Comparison of ENCODE assay signal across 14 mouse cellular contexts in the genomic region with DNA sequence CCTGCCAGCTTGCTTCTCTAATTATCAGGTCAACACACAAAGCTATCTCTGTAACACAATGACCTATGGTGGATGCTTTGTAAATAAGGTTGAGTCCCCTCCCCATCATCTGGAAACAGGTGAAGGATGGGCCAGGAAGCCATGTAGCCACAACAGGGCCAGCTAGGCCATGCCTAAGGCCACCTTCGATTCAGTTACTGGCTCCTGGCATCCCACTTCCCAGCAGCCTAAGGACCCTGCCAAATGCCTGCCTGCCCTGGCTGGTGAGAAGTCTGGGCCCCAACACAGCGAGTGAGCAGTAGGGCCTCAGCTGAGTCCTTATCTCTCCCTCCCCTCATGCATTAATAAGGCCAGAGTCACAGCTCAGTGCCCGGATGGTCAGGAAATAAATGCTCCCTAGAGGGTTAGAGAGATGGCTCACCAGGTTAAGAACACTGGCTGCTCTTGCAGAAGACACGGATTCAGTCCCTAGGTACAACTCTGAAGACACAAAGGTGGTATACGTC. TPM values are rescaled to one million over a fixed set of nuclear protein-coding genes. Genes with fewer than 3 reads are reported as not detected.
DNase-seq lines count a peak whose midpoint lies in the region; ATAC-seq and TF ChIP-seq lines count a peak whose summit lies in the region.
"Had no signal": no experiment of that assay in that cellular context is flagged by ENCODE, and none has a peak within 500 bp of the region (broad histone marks: within the 10 kb centered on the region; RNA-seq: fewer than 3 reads in every experiment).

No protein-coding gene starts in this region.

- H3K9ac ChIP-seq in hindbrain, embryonic 13.5 days = peak overlapping the region; percentile 46; the same call in 1 of the 2 replicates
- H3K9ac ChIP-seq in hindbrain, postnatal 0 days (replicated peaks; ENCODE audit: low read length) = no peak overlapping the region
- H3K9ac ChIP-seq in liver, embryonic 16.5 days (ENCODE audit: low read depth, low read length) = 0 out of 2 replicates have a peak overlapping the region, but pooled peaks have one; percentile 19

- H3K4me3 ChIP-seq in hindbrain, embryonic 13.5 days = no peak overlapping the region
- H3K4me3 ChIP-seq in hindbrain, postnatal 0 days (ENCODE audit: low read length) = no peak overlapping the region
- H3K4me3 ChIP-seq in E14TG2a.4 (replicated peaks; ENCODE audit: low read length) = 0 out of 2 replicates have a peak overlapping the region, but pooled peaks have one; percentile 29
- H3K4me3 ChIP-seq in bone marrow macrophage, adult 2 months (ENCODE audit: insufficient read depth, low read length) = no peak overlapping the region
- H3K4me3 ChIP-seq in liver, embryonic 16.5 days (ENCODE audit: low read depth, low read length) = no peak overlapping the region

- no peak for DNase-seq in hindbrain, postnatal 0 days (ENCODE audit: low spot score)
- DNase-seq in left cerebral cortex, postnatal 36 days (ENCODE audit: low spot score in 2 of 2) = no peak
- no peak for DNase-seq in frontal cortex, postnatal 25 days (ENCODE audit: low spot score in 2 of 2)
- DNase-seq: adrenal gland, postnatal 36 days; cerebellum, postnatal 25 days; gastrocnemius, postnatal 36 days; kidney, postnatal 36 days; right cerebral cortex, adult 18-20 months; thymus, postnatal 25 days had no signal

- no peaks in the 10 kb centered on the region for H3K9me3 ChIP-seq in hindbrain, embryonic 13.5 days
- no peaks in the 10 kb centered on the region for H3K9me3 ChIP-seq in hindbrain, postnatal 0 days (ENCODE audit: low read length)
- no peaks in the 10 kb centered on the region for H3K9me3 ChIP-seq in E14TG2a.4 (ENCODE audit: low read length)
- H3K9me3 ChIP-seq in liver, embryonic 16.5 days (replicated peaks; ENCODE audit: control insufficient read depth, low read length) = no peaks in the 10 kb centered on the region
- H3K9me3 ChIP-seq: G1E had no signal

- intact Hi-C loops in left cerebral cortex, postnatal 36 days (cut with DNase I) = no loop called here

- TF ChIP-seq POLR2A in bone marrow macrophage, adult 2 months (IDR thresholded peaks at IDR 0.05; ENCODE audit: borderline replicate concordance, low read depth, low read length) = no peak

- peaks cover 92% of the 10 kb centered on the region for H3K4me1 ChIP-seq in hindbrain, embryonic 13.5 days (replicated peaks)
- peaks cover 30% of the 10 kb centered on the region for H3K4me1 ChIP-seq in hindbrain, postnatal 0 days (ENCODE audit: insufficient read depth, low read length)
- H3K4me1 ChIP-seq in E14TG2a.4 (replicated peaks; ENCODE audit: low read depth, low read length) = peaks cover 90% of the 10 kb centered on the region
- peaks cover 63% of the 10 kb centered on the region for H3K4me1 ChIP-seq in bone marrow macrophage, adult 2 months (ENCODE audit: control insufficient read depth, insufficient read depth, low read length)
- peaks cover 50% of the 10 kb centered on the region for H3K4me1 ChIP-seq in liver, embryonic 16.5 days (ENCODE audit: control insufficient read depth, low read depth, low read length)

- no peak for ATAC-seq in hindbrain, embryonic 13.5 days (ENCODE audit: low FRiP score)
- no peak for ATAC-seq in hindbrain, postnatal 0 days
- peak; percentile 38 for ATAC-seq in liver, embryonic 16.5 days (ENCODE audit: low read depth)

- 48% methylated on average over 5 of the region's 5 CpGs for WGBS in hindbrain, embryonic 13.5 days
- 47% methylated on average over 5 of the region's 5 CpGs for WGBS in hindbrain, postnatal 0 days
- WGBS in liver, embryonic 16.5 days (ENCODE audit: insufficient replicate concordance) = 30% methylated on average over 5 of the region's 5 CpGs

- H3K27ac ChIP-seq in hindbrain, embryonic 13.5 days = no peak overlapping the region
- no peak overlapping the region for H3K27ac ChIP-seq in hindbrain, postnatal 0 days
- H3K27ac ChIP-seq in bone marrow macrophage, adult 2 months (ENCODE audit: insufficient read depth, low read depth, low read length) = peak overlapping the region; percentile 83
- H3K27ac ChIP-seq in liver, embryonic 16.5 days (ENCODE audit: low read length) = no peak overlapping the region

- no peaks in the 10 kb centered on the region for H3K36me3 ChIP-seq in hindbrain, embryonic 13.5 days
- H3K36me3 ChIP-seq in hindbrain, postnatal 0 days (ENCODE audit: insufficient read depth, low read length) = no peaks in the 10 kb centered on the region
- H3K36me3 ChIP-seq in E14TG2a.4 (ENCODE audit: insufficient read depth, low read length) = peaks cover 8% of the 10 kb centered on the region
- H3K36me3 ChIP-seq in liver, embryonic 16.5 days (ENCODE audit: control insufficient read depth, insufficient read depth) = no peaks in the 10 kb centered on the region
- H3K36me3 ChIP-seq: G1E had no signal

- no peak overlapping the region for H3K4me2 ChIP-seq in hindbrain, embryonic 13.5 days
- no peak overlapping the region for H3K4me2 ChIP-seq in hindbrain, postnatal 0 days (ENCODE audit: low read depth, low read length)
- no peak overlapping the region for H3K4me2 ChIP-seq in liver, embryonic 16.5 days (ENCODE audit: low read depth, low read length)

- no peak for TF ChIP-seq CTCF in hindbrain, postnatal 0 days (IDR thresholded peaks at IDR 0.05; ENCODE audit: low read depth)
- TF ChIP-seq CTCF in E14TG2a.4 (conservative IDR thresholded peaks at IDR 0.05; ENCODE audit: low read length) = no peak
- no peak for TF ChIP-seq CTCF in bone marrow macrophage, adult 2 months (IDR thresholded peaks at IDR 0.05; ENCODE audit: low read depth, low read length)

- H3K27me3 ChIP-seq in hindbrain, embryonic 13.5 days = no peaks in the 10 kb centered on the region
- H3K27me3 ChIP-seq in hindbrain, postnatal 0 days (ENCODE audit: insufficient read depth, low read length) = no peaks in the 10 kb centered on the region
- H3K27me3 ChIP-seq in E14TG2a.4 (ENCODE audit: insufficient read depth, low read length) = no peaks in the 10 kb centered on the region
- H3K27me3 ChIP-seq in liver, embryonic 16.5 days (ENCODE audit: control insufficient read depth, insufficient read depth, low read depth, low read length) = no peaks in the 10 kb centered on the region

RNA-seq across cellular contexts. Expression of a gene that starts 9.1 kb away (rescaled TPM):
- 13.4 and 15.1 TPM in 2 replicates for polyA plus RNA-seq in hindbrain, embryonic 13.5 days (2015; fragmentation: Nextera tagmentation; extraction: Ambion mirVana)
- 38.4 and 44.9 TPM in 2 replicates for total RNA-seq in hindbrain, postnatal 0 days (2014; rRNA removed)
- polyA plus RNA-seq in hindbrain, postnatal 0 days (2015; fragmentation: Nextera tagmentation; extraction: Ambion mirVana) = 8.2 TPM in 2 replicates
- polyA plus RNA-seq in bone marrow macrophage, adult 2 months (2012; ENCODE audit: insufficient read depth, insufficient read length, missing spikeins) = 13.4 and 16.3 TPM in 2 replicates
- polyA plus RNA-seq in liver, embryonic 16.5 days (2015; fragmentation: Nextera tagmentation; extraction: Ambion mirVana) = 4.9 and 5.9 TPM in 2 replicates
- 10 to 100 TPM in 1 of 2 experiments, 1 to 10 TPM in 1; 9.6 to 12.3 TPM for total RNA-seq in left cerebral cortex, postnatal 36 days (2021)

RNA-seq across cellular contexts. Expression of a gene that starts 24.4 kb away (rescaled TPM):
- polyA plus RNA-seq in hindbrain, embryonic 13.5 days (2015; fragmentation: Nextera tagmentation; extraction: Ambion mirVana) = 35.5 and 35.8 TPM in 2 replicates
- total RNA-seq in hindbrain, postnatal 0 days (2014; rRNA removed) = 29.9 and 30.9 TPM in 2 replicates
- polyA plus RNA-seq in hindbrain, postnatal 0 days (2015; fragmentation: Nextera tagmentation; extraction: Ambion mirVana) = 34.1 and 39.7 TPM in 2 replicates
- polyA plus RNA-seq in bone marrow macrophage, adult 2 months (2012; ENCODE audit: insufficient read depth, insufficient read length, missing spikeins) = 1.2 and 3.1 TPM in 2 replicates
- 0.32 and 0.67 TPM in 2 replicates for polyA plus RNA-seq in liver, embryonic 16.5 days (2015; fragmentation: Nextera tagmentation; extraction: Ambion mirVana)
- total RNA-seq in left cerebral cortex, postnatal 36 days (2021) = 10 to 100 TPM; 26.2 to 30.0 TPM
